Mouse (Mus musculus): ENCODE data around the gene Mtx1.
"Not testable (repeated sequence)": the region's sequence is repeated elsewhere in the genome, so short reads cannot be mapped to it uniquely, and the experiment has no call there.

Gene Mtx1

GRCm38 (mm10) chr3:89183058-89183958, 43.6 kb downstream of the Mtx1 start, which contains the start of gene Fam189b:
Fam189b (plus strand) TSS chr3:89183143.
- peak; percentile 85 to 86 for DNase-seq (ENCODE audit: low spot score in 2 of 2)

GRCm38 (mm10) chr3:89182531-89183057, 44.3 kb downstream of the Mtx1 start:
- no peak for DNase-seq (ENCODE audit: low spot score in 2 of 2)

GRCm38 (mm10) chr3:89181749-89182500, 45.0 kb downstream of the Mtx1 start:
- no peak for DNase-seq (ENCODE audit: low spot score in 2 of 2)

- DNase-seq (ENCODE audit: low spot score in 2 of 2) = no peak
Measured at GRCm38 (mm10) chr3:89179056-89179455, 47.8 kb downstream of the Mtx1 start.

- no peak for DNase-seq (ENCODE audit: low spot score in 2 of 2)
Measured at GRCm38 (mm10) chr3:89178107-89178385, 48.8 kb downstream of the Mtx1 start.

- peak; percentile 78 to 85 for DNase-seq (ENCODE audit: low spot score in 2 of 2)
Measured at GRCm38 (mm10) chr3:89177242-89178106, 49.4 kb downstream of the Mtx1 start, which contains the start of gene Scamp3. Scamp3 (plus strand) TSS chr3:89177473.

GRCm38 (mm10) chr3:89176421-89176820, 50.5 kb downstream of the Mtx1 start:
- DNase-seq (ENCODE audit: low spot score in 2 of 2) = no peak

GRCm38 (mm10) chr3:89175544-89175943, 51.3 kb downstream of the Mtx1 start:
- DNase-seq (ENCODE audit: low spot score in 2 of 2) = no peak

- no peak for DNase-seq (ENCODE audit: low spot score in 2 of 2)
Measured at GRCm38 (mm10) chr3:89174844-89175243, 52.0 kb downstream of the Mtx1 start.

GRCm38 (mm10) chr3:89166945-89167344, 59.9 kb downstream of the Mtx1 start:
- no peak for DNase-seq (ENCODE audit: low spot score in 2 of 2)

GRCm38 (mm10) chr3:89165268-89165870, 61.5 kb downstream of the Mtx1 start:
- DNase-seq (ENCODE audit: low spot score in 2 of 2) = no peak

GRCm38 (mm10) chr3:89164506-89165267, 62.2 kb downstream of the Mtx1 start, which contains the start of gene Clk2:
Clk2 (plus strand) TSS chr3:89164795.
- peak; percentile 81 to 90 for DNase-seq (ENCODE audit: low spot score in 2 of 2)

GRCm38 (mm10) chr3:89163643-89164245, 63.1 kb downstream of the Mtx1 start:
- no peak for DNase-seq (ENCODE audit: low spot score in 2 of 2)

GRCm38 (mm10) chr3:89163123-89163522, 63.8 kb downstream of the Mtx1 start:
- no peak for DNase-seq (ENCODE audit: low spot score in 2 of 2)

- no peak for DNase-seq (ENCODE audit: low spot score in 2 of 2)
Measured at GRCm38 (mm10) chr3:89161786-89162185, 65.1 kb downstream of the Mtx1 start.

GRCm38 (mm10) chr3:89161207-89161606, 65.7 kb downstream of the Mtx1 start:
- DNase-seq (ENCODE audit: low spot score in 2 of 2) = not testable (repeated sequence)

GRCm38 (mm10) chr3:89159616-89160344, 67.1 kb downstream of the Mtx1 start, which contains the start of gene Hcn3:
Hcn3 (minus strand) TSS chr3:89160196.
- DNase-seq (ENCODE audit: low spot score in 2 of 2) = no peak

GRCm38 (mm10) chr3:89159211-89159610, 67.7 kb downstream of the Mtx1 start:
- no peak for DNase-seq (ENCODE audit: low spot score in 2 of 2)
